Mouse (Mus musculus) cerebellum, adult 2 months (tissue): Measurements from ENCODE around the gene Wnt2b. TPM values are rescaled to one million over a fixed set of nuclear protein-coding genes. Genes with fewer than 3 reads are reported as not detected.
A peak's percentile ranks its signal among the peaks of the same experiment; 100 is the strongest.

Source experiments
- DNase-seq, 2 experiments: peaks; one replicate each; pipeline ENCODE4 v3.0.0; 2021
- H3K27ac ChIP-seq: fragments of 200-500 bp; 2 replicates; pipeline ENCODE4 v1.5.1; 2012; ENCODE audit warnings: low read length, control low read depth, inconsistent platforms; ENCODE audit not compliant: insufficient read depth
- H3K27me3 ChIP-seq: fragments of 200-500 bp; 2 replicates; pipeline ENCODE4 v1.6.1; 2012; ENCODE audit warnings: inconsistent platforms, mild to moderate bottlenecking, low read length, moderate library complexity; ENCODE audit not compliant: control insufficient read depth, insufficient read depth
- H3K4me1 ChIP-seq: fragments of 200-500 bp; 2 replicates; pipeline ENCODE4 v1.6.1; 2011; ENCODE audit warnings: low read length; ENCODE audit not compliant: control insufficient read depth, insufficient read depth
- H3K4me3 ChIP-seq: fragments of 200-500 bp; replicated peaks from 2 replicates; pipeline ENCODE3; 2011; ENCODE audit warnings: mild to moderate bottlenecking, low read depth, low read length, control low read depth; ENCODE audit not compliant: insufficient read depth
- CTCF ChIP-seq: fragments of 200-500 bp; IDR thresholded peaks from 2 replicates; pipeline ENCODE4 v1.5.1; 2011; ENCODE audit warnings: low read depth, mild to moderate bottlenecking, control low read depth, low read length, moderate library complexity, borderline replicate concordance; ENCODE audit not compliant: insufficient read depth
- POLR2A ChIP-seq: fragments of 200-500 bp; IDR thresholded peaks from 2 replicates; pipeline ENCODE4 v1.6.1; 2011; ENCODE audit warnings: low read length, control low read depth, borderline replicate concordance; ENCODE audit not compliant: insufficient read depth
- WGBS: fragments of 180-500 bp; shearing (Covaris S2); methylation state at CpG from one replicate; pipeline ENCODE4 v1.1.7; 2018; 5-methylcytosine and 5-hydroxymethylcytosine counted together
- polyA plus RNA-seq: library from polyadenylated mRNA; depleted of rRNA; stranded (reverse); fragments of >200 nt; gene quantifications from 2 replicates; pipeline ENCODE4 v1.2.3, GENCODE M21; 2012; rRNA removed

Wnt2b gene
- polyA plus RNA-seq, 1 experiment: 0.44 TPM

DNA sequence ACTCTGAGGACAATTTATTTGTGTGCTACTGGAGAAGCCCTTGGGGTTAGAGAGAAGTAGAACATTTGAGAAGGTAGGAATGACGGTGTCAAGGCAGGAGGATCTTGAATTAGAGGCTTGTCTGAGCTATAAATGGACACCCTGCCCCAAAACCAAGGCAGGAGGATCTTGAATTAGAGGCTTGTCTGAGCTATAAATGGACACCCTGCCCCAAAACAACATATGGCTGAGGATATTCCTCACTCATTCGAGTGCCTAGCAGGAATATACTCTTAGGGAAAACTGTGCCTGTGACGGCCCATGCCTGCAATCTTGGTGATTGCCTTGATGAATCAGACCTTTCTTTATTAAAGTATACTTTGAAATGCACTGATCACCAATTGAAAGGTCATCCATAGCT is 55.7 kb downstream of the Wnt2b start:
- TF ChIP-seq POLR2A (no peak), CTCF (no peak)
- no peak overlapping the region for H3K27ac ChIP-seq
- no peaks in the 10 kb centered on the region for H3K27me3 ChIP-seq
- H3K4me3 ChIP-seq: no peak overlapping the region
- DNase-seq: peak in 1 of 2 experiments; percentile 3
- WGBS: 31% methylated on average over 3 of the region's 3 CpGs
- H3K4me1 ChIP-seq: no peaks in the 10 kb centered on the region

DNA sequence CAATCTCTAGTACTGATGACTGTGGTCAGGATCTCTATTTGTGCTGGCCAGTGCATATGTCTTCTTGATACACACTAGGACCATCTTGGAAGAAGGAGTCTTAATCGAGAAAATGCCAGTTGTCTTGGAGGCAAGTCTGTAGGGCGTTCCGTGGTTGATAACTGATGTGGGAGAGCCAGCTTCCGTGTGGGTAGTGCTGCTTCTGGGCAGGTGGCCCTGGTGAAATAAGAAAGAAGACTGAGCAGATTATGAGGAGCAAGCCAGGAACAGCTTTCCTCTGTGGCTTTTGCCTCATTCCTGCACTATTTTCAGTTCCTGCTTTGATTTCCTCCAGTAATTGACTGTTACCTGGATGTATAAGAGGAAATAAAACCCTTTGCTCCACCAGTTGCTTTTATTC is 56.3 kb downstream of the Wnt2b start:
- Histone ChIP-seq H3K4me1 (no peaks in the 10 kb centered on the region), H3K4me3 (no peak overlapping the region), H3K27me3 (no peaks in the 10 kb centered on the region), H3K27ac (no peak overlapping the region)
- no peak for DNase-seq
- TF ChIP-seq POLR2A (no peak), CTCF (no peak)
- 80% methylated on average over 4 of the region's 4 CpGs for WGBS

DNA sequence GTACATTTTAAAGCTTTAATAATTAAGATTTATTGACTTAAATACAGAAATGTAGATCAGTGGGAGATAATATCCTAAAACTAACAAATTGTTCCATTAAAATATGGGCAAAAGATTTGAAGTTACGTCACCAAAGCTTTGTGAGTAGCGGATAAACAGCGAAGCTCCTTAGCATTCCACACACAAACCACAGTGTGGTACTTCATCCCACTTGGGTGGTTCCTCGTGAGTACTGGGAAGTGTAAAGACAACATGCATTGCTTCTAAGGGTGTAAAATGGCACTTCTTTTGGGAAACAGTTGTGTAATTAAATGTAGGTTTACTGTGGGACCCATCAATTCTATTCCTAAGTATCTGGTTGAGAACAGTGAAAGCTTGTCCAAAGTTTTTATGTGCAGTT is 60.6 kb downstream of the Wnt2b start:
- no peak for DNase-seq
- H3K4me1 ChIP-seq: no peaks in the 10 kb centered on the region
- H3K4me3 ChIP-seq: no peak overlapping the region
- H3K27me3 ChIP-seq: no peaks in the 10 kb centered on the region
- 96% methylated on average over 4 of the region's 4 CpGs for WGBS
- H3K27ac ChIP-seq: no peak overlapping the region
- TF ChIP-seq POLR2A (no peak), CTCF (no peak)

DNA sequence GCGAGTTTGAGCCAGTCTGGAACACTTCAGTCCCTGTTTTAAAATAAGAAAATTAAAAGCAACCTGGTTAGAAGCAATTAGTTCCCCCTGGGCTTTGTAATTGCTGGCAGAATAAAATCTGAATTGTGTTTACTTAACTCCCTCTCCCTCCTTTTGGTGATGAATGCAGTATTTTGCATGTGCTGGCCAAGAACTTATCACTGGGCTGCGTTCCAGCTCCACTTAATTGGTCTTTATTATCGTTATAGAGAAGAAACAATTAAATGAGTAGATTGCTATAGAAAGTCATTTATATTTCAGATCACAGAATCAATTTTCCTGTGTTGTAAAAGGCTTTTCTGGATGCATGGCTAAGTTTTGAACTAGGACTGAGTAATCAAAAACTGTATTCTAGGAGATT is 65.6 kb downstream of the Wnt2b start:
- no peak overlapping the region for H3K27ac ChIP-seq
- WGBS: 73% methylated on average over 3 of the region's 3 CpGs

More for the DNA sequence above, 65.6 kb downstream of the Wnt2b start:
- no peak overlapping the region for H3K4me3 ChIP-seq
- no peaks in the 10 kb centered on the region for H3K27me3 ChIP-seq
- no peak for DNase-seq
- H3K4me1 ChIP-seq: no peaks in the 10 kb centered on the region
- no peak for TF ChIP-seq CTCF
- TF ChIP-seq POLR2A: no peak

Other genes starting within 250 kb of the Wnt2b start
- 4.5 and 6.1 TPM in 2 replicates for gene Ppm1j, start 180.9 kb downstream of the Wnt2b start, polyA plus RNA-seq
- 0.41 and 0.43 TPM in 2 replicates for gene Fam19a3, start 180.1 kb downstream of the Wnt2b start, polyA plus RNA-seq
- 30.6 and 31.2 TPM in 2 replicates for gene Rhoc, start 173.5 kb downstream of the Wnt2b start, polyA plus RNA-seq
- gene Mov10, start 143.4 kb downstream of the Wnt2b start, polyA plus RNA-seq: 3.2 and 4.1 TPM in 2 replicates
- gene St7l, start 97.9 kb downstream of the Wnt2b start, polyA plus RNA-seq: 13.7 and 14.7 TPM in 2 replicates
- 45.6 and 53.7 TPM in 2 replicates for gene Capza1, start 97.4 kb downstream of the Wnt2b start, polyA plus RNA-seq
- 7.4 TPM in 2 replicates for gene Cttnbp2nl, start 91.2 kb upstream of the Wnt2b start, polyA plus RNA-seq
- gene 4930564D02Rik, start 104.9 kb upstream of the Wnt2b start, polyA plus RNA-seq: not detected in 2 replicates